Mouse (Mus musculus) layer of hippocampus, postnatal 10 days (tissue): ENCODE data around the gene As3mt. TPM values are rescaled to one million over a fixed set of nuclear protein-coding genes. Genes with fewer than 3 reads are reported as not detected.
"Not testable (repeated sequence)": the region's sequence is repeated elsewhere in the genome, so short reads cannot be mapped to it uniquely, and the experiment has no call there.

ENCODE experiments used
- DNase-seq, 2 experiments: peaks; one replicate each; pipeline ENCODE4 v3.0.0; 2021; ENCODE audit warnings: low spot score in 2 of 2
- total RNA-seq, 2 experiments: library from RNA; stranded (reverse); gene quantifications; 2 replicates each; pipeline ENCODE4 v1.2.3; 2021

Gene As3mt
- total RNA-seq, 2 experiments from 2014 or later = 13.4 to 16.7 TPM

GRCm38 (mm10) chr19:46741574-46741973 is 34.3 kb downstream of the As3mt start:
- DNase-seq = no peak

DNA sequence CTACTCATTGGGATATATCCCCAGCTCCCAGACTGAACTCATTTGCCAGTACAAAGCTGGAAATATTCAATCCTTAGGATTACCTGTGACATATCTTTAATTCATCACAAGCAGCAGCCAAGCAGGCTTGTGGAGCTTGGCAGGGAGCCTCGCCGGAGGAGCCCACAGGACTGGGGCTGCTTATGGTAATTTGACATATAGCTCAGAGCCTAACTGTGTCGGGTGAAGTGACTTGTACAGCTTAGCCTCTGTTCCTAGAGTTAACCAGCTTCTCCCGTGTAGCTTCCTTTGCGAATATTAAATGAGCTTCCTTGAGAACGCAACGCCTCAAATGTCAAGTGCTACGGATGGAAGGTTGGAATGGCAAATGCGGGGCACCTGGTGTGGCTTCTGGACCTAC is 37.4 kb downstream of the As3mt start:
- no peak for DNase-seq

DNA sequence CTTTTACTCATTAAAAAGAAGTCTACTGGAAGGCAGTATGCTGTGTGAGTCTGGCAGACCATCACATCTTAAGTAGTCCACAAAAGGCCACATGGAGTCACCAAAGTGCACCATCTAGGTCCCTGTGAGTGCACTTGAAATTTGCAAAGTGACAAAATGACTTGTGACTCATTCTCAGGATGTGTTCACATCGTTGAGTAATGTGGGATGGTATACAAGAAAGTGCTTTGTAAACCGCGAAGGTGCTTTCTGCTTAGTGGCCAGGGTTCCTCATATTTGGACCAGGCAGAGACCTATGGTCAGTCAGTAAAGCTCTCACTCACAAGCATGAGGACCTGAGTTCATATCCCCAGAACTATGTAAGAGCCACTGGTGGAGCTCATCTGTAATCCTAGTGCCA is 40.5 kb downstream of the As3mt start:
- no peak for DNase-seq

GRCm38 (mm10) chr19:46752235-46752634 is 45.0 kb downstream of the As3mt start:
- no peak for DNase-seq

- no peak for DNase-seq
Measured at GRCm38 (mm10) chr19:46755066-46755465, 47.8 kb downstream of the As3mt start.

GRCm38 (mm10) chr19:46756221-46756620 is 49.0 kb downstream of the As3mt start:
- DNase-seq = no peak

GRCm38 (mm10) chr19:46759096-46759495 is 51.8 kb downstream of the As3mt start:
- DNase-seq = no peak

DNA sequence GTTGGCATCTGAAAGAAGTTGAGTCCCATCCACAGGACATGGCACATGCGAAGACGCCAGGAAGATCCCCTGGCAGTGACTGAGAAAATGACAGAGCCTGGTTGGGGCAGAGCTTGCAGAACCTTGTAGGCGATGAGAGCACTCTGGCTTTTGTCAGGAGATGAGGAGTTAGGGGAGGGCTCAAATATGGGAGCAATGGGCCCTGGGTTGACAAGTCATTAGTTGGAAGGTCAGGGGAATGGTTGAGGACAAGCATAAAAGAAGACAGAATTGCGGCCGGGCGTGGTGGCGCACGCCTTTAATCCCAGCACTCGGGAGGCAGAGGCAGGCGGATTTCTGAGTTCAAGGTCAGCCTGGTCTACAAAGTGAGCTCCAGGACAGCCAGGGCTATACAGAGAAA is 52.7 kb downstream of the As3mt start:
- DNase-seq = not testable (repeated sequence)

DNA sequence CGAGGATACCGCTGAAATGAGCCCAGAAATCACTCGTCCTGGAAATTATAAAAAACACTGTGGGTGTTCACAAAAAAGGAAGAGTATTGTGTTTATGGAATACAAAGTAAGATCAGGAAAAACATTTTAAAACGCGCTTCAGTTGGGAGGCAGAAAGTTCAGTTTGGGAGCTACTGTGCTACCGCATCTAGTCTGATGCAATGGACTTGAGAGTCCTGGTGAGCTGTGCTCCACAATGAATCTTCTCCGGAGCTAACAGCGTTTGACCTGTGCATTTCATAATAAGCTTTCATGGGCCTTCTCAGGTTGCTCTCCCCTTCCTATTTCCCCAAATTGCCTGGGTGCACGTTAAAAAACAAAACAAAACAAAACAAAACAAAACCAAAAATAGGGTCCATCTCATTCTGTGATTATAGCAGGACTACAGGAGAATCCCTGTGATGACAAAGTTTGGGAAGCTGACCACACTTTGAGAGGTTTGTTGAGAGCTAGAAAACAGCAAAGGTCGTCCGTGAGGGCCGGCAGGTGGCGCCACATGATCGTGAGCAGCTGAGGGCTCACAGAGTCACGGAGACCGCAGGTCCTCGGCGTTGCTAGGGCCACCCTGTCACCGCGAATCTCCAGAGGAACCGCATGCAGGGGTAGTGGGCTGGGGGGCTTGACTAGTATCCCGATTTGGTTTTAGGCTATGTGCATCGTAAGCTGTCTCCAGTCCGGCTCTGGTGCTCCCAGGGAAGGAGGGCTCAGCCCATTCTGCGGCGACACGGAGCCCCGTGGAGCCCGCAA is 53.3 kb downstream of the As3mt start:
- peak; percentile 91 for DNase-seq

- peak; percentile 99 to 100 for DNase-seq
Measured at GRCm38 (mm10) chr19:46761247-46761946, 54.1 kb downstream of the As3mt start, which contains the start of gene Cnnm2. TSS of gene Cnnm2 (plus strand) at chr19:46761596.

- DNase-seq = no peak
Measured at GRCm38 (mm10) chr19:46761971-46762290, 54.7 kb downstream of the As3mt start.

- DNase-seq = peak; percentile 32 to 52
Measured at GRCm38 (mm10) chr19:46762291-46762991, 55.2 kb downstream of the As3mt start.

GRCm38 (mm10) chr19:46762992-46763342 is 55.7 kb downstream of the As3mt start:
- no peak for DNase-seq

DNA sequence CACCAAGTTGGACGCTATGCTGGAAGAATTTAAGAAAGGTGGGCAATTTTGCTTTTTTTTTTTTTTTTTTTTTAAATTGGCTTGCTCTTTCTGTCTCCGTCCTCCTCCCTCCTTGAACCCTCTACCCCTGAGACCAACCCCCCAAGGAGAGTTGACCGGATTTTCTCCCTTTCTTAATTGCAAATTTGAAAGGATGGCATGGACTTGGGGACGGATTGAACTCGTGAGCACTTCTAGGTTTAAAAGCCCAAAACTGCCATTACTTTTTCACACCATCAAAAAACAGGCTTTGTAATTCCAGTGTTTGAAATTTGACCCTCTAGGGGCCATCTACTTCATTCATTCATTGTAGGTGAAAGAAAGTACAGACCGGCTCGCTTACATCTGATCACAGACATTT is 56.1 kb downstream of the As3mt start:
- DNase-seq = no peak

- DNase-seq = no peak
Measured at GRCm38 (mm10) chr19:46763932-46764762, 56.9 kb downstream of the As3mt start.

DNA sequence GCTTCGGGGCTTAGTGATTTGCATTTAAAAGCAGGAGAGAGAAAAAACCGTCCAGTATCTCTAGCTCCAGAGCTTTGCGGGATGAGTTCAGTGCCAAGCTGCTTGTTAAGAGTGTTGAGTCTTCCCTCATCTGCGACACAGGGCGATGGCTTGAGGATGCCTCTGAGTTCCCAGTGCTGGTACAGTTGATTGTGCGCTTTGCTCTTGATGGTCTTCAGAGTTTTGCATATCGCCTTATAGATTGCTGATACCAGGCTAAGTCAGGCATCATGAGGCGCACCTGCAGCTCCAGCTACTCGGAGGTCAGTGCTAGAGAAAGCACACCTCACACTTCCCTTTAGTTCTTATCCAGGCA is 57.5 kb downstream of the As3mt start:
- DNase-seq = no peak

DNA sequence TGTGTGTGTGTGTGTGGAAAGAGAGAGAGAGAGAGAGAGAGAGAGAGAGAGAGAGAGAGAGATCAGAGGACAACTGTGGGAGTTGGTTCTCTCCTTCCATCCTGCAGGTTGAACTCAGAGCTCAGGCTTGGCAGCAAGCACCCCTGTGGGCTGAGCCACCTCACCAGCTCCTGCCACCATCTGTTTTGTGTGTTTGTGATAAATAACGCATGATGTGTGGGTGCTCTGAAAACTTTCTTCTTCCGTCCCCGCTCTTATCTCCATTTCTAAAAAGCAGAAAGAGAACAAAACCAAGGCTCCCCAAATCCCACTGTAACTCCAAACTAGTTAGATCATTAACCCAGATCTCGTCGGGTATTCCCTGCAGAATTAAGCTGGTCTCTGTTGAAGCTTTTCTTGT is 58.9 kb downstream of the As3mt start:
- DNase-seq = no peak

GRCm38 (mm10) chr19:46769759-46770158 is 62.5 kb downstream of the As3mt start:
- DNase-seq = no peak

DNA sequence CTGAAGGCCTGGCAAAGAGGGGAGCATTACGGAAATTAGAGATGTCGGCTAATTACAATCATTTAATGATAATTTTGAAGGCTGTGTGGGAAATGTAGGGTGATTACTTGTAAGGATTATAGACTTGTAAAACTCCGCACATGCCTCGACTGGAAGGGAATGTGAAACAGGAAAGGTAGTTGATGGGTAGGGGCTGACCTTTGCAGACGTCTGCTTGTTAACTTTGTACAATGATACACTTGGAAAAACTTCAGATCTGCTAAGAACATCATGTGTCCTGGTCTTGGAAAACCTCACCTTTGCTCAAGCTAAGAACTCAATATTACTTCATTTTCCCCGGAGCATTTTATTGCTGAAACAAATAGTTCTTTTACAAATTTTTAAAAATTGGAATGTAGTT is 64.5 kb downstream of the As3mt start:
- DNase-seq = no peak

- no peak for DNase-seq
Measured at GRCm38 (mm10) chr19:46776391-46776790, 69.1 kb downstream of the As3mt start.

DNA sequence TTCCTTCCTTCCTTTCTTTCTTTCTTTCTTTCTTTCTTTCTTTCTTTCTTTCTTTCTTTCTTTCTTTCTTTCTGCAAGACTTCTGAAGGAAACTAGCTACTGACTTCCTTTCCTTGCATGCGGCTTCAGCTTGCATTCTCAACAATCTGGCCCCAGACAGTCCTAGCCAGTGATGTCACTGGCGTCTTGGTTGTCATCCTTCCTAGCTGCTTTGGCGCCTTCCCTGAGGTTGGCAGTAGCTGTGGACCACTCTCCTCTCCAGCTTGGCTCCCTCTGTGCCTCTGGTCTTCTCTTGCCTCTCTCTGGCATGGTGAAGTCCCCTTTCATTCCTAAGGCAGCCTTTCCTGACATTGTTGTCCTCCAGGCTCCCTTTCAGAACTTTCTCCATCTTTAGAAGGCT is 69.6 kb downstream of the As3mt start:
- DNase-seq = no peak
